Mouse (Mus musculus): ENCODE measurements at regions not wholly inside any gene's neighbourhood (a gene's known extent, or its start where the extent isn't known, plus 50 kb on each side); places are given as distances from the start of the nearest gene placed in this dataset.

GRCm38 (mm10) chr10:96395017-96395416, 221.8 kb upstream of the Btg1 start:
- Histone ChIP-seq H3K4me1 (replicated peaks; ENCODE audit: control insufficient read depth, insufficient read depth, low read length) (no peaks in the 10 kb centered on the region), H3K4me2 (replicated peaks; ENCODE audit: low read depth) (no peak overlapping the region), H3K27me3 (replicated peaks; ENCODE audit: control insufficient read depth, insufficient read depth, low read length) (no peaks in the 10 kb centered on the region), H3K36me3 (ENCODE audit: control insufficient read depth, insufficient read depth) (no peaks in the 10 kb centered on the region), H3K4me3 (ENCODE audit: low read depth, low read length) (no peak overlapping the region), H3K9me3 (ENCODE audit: control insufficient read depth) (no peaks in the 10 kb centered on the region), H3K9ac (ENCODE audit: low read depth, low read length) (no peak overlapping the region), H3K27ac (ENCODE audit: low read depth, low read length) (no peak overlapping the region)
- no peak for ATAC-seq
- WGBS: 39% methylated on average over 3 of the region's 3 CpGs
- TF ChIP-seq CTCF (IDR thresholded peaks at IDR 0.05; ENCODE audit: low read depth): no peak

- WGBS: 80% methylated on average over 13 of the region's 13 CpGs
- Histone ChIP-seq H3K4me1 (replicated peaks; ENCODE audit: control insufficient read depth, insufficient read depth, low read length) (no peaks in the 10 kb centered on the region), H3K27ac (ENCODE audit: low read depth, low read length) (no peak overlapping the region), H3K27me3 (replicated peaks; ENCODE audit: control insufficient read depth, insufficient read depth, low read length) (no peaks in the 10 kb centered on the region), H3K9me3 (ENCODE audit: control insufficient read depth) (no peaks in the 10 kb centered on the region), H3K4me2 (replicated peaks; ENCODE audit: low read depth) (no peak overlapping the region), H3K9ac (ENCODE audit: low read depth, low read length) (no peak overlapping the region), H3K4me3 (ENCODE audit: low read depth, low read length) (no peak overlapping the region), H3K36me3 (ENCODE audit: control insufficient read depth, insufficient read depth) (no peaks in the 10 kb centered on the region)
- no peak for TF ChIP-seq CTCF (IDR thresholded peaks at IDR 0.05; ENCODE audit: low read depth)
- ATAC-seq: no peak
These were observed 218.8 kb upstream of the Btg1 start for GRCm38 (mm10) chr10:96397931-96398561.

- no peak for TF ChIP-seq CTCF (IDR thresholded peaks at IDR 0.05; ENCODE audit: low read depth)
- Histone ChIP-seq H3K9me3 (ENCODE audit: control insufficient read depth) (no peaks in the 10 kb centered on the region), H3K4me3 (ENCODE audit: low read depth, low read length) (no peak overlapping the region), H3K27ac (ENCODE audit: low read depth, low read length) (no peak overlapping the region), H3K4me2 (replicated peaks; ENCODE audit: low read depth) (no peak overlapping the region), H3K9ac (ENCODE audit: low read depth, low read length) (no peak overlapping the region), H3K27me3 (replicated peaks; ENCODE audit: control insufficient read depth, insufficient read depth, low read length) (no peaks in the 10 kb centered on the region), H3K4me1 (replicated peaks; ENCODE audit: control insufficient read depth, insufficient read depth, low read length) (no peaks in the 10 kb centered on the region), H3K36me3 (ENCODE audit: control insufficient read depth, insufficient read depth) (no peaks in the 10 kb centered on the region)
- no peak for ATAC-seq
- 85% methylated on average over 9 of the region's 9 CpGs for WGBS
These were observed 218.1 kb upstream of the Btg1 start for GRCm38 (mm10) chr10:96398562-96399288.

- H3K9me3 ChIP-seq (ENCODE audit: control insufficient read depth): no peaks in the 10 kb centered on the region
- WGBS: 78% methylated on average over 8 of the region's 8 CpGs
- no peak overlapping the region for H3K4me2 ChIP-seq (replicated peaks; ENCODE audit: low read depth)
- H3K36me3 ChIP-seq (ENCODE audit: control insufficient read depth, insufficient read depth): no peaks in the 10 kb centered on the region
- no peak overlapping the region for H3K9ac ChIP-seq (ENCODE audit: low read depth, low read length)
- no peaks in the 10 kb centered on the region for H3K27me3 ChIP-seq (replicated peaks; ENCODE audit: control insufficient read depth, insufficient read depth, low read length)
- H3K4me3 ChIP-seq (ENCODE audit: low read depth, low read length): no peak overlapping the region
- no peak for ATAC-seq
- TF ChIP-seq CTCF (IDR thresholded peaks at IDR 0.05; ENCODE audit: low read depth): no peak
- H3K27ac ChIP-seq (ENCODE audit: low read depth, low read length): no peak overlapping the region
- H3K4me1 ChIP-seq (replicated peaks; ENCODE audit: control insufficient read depth, insufficient read depth, low read length): no peaks in the 10 kb centered on the region
These were observed 217.0 kb upstream of the Btg1 start for GRCm38 (mm10) chr10:96399636-96400400.

GRCm38 (mm10) chr10:96400793-96401192, 216.0 kb upstream of the Btg1 start:
- Histone ChIP-seq H3K4me1 (replicated peaks; ENCODE audit: control insufficient read depth, insufficient read depth, low read length) (no peaks in the 10 kb centered on the region), H3K36me3 (ENCODE audit: control insufficient read depth, insufficient read depth) (no peaks in the 10 kb centered on the region), H3K4me3 (ENCODE audit: low read depth, low read length) (no peak overlapping the region), H3K27me3 (replicated peaks; ENCODE audit: control insufficient read depth, insufficient read depth, low read length) (no peaks in the 10 kb centered on the region), H3K4me2 (replicated peaks; ENCODE audit: low read depth) (no peak overlapping the region), H3K9me3 (ENCODE audit: control insufficient read depth) (no peaks in the 10 kb centered on the region), H3K9ac (ENCODE audit: low read depth, low read length) (no peak overlapping the region), H3K27ac (ENCODE audit: low read depth, low read length) (no peak overlapping the region)
- WGBS: 63% methylated on average over 6 of the region's 6 CpGs
- ATAC-seq: peak; percentile 57; the same call in 1 of the 2 replicates
- no peak for TF ChIP-seq CTCF (IDR thresholded peaks at IDR 0.05; ENCODE audit: low read depth)

- Histone ChIP-seq H3K4me1 (replicated peaks; ENCODE audit: control insufficient read depth, insufficient read depth, low read length) (no peaks in the 10 kb centered on the region; the same call in 1 of the 2 replicates), H3K9me3 (ENCODE audit: control insufficient read depth) (no peaks in the 10 kb centered on the region), H3K4me2 (replicated peaks; ENCODE audit: low read depth) (no peak overlapping the region), H3K27ac (ENCODE audit: low read depth, low read length) (no peak overlapping the region), H3K27me3 (replicated peaks; ENCODE audit: control insufficient read depth, insufficient read depth, low read length) (no peaks in the 10 kb centered on the region), H3K4me3 (ENCODE audit: low read depth, low read length) (no peak overlapping the region), H3K9ac (ENCODE audit: low read depth, low read length) (no peak overlapping the region), H3K36me3 (ENCODE audit: control insufficient read depth, insufficient read depth) (no peaks in the 10 kb centered on the region)
- no peak for ATAC-seq
- WGBS: 37% methylated on average over 5 of the region's 5 CpGs
- TF ChIP-seq CTCF (IDR thresholded peaks at IDR 0.05; ENCODE audit: low read depth): no peak
These were observed 210.5 kb upstream of the Btg1 start for GRCm38 (mm10) chr10:96406306-96406705.
